Mouse (Mus musculus): Measurements from ENCODE around the gene Nup214. TPM values are rescaled to one million over a fixed set of nuclear protein-coding genes. Genes with fewer than 3 reads are reported as not detected.

Nup214 gene
- polyA plus RNA-seq, 1 experiment from 2014 or later = 55.1 TPM

DNA sequence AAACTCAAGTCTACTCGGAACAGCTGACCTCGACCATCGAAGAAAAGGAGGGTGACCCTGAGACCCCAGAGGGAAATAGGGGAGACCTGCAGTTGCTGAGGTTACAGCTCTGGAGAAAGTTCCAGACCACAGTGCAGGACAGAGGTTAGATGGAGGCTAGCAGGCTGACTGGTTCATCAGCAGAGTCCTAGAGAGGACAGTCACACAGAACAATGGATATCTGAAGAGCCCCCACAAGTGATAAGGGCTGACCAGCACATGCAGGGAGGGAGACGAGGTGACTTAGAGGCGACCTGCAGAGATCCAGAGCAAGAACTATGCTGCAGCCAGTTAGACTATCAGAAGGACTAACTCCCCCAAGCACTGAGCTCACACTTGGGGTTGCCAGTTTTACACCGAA is 85.4 kb downstream of the Nup214 start:
- peaks cover 89% of the 10 kb centered on the region for H3K4me1 ChIP-seq (replicated peaks)
- H3K27me3 ChIP-seq = no peaks in the 10 kb centered on the region
- H3K4me2 ChIP-seq = no peak overlapping the region
- no peak for ATAC-seq (replicated peaks; ENCODE audit: insufficient number of reproducible peaks, insufficient read depth, low FRiP score, low read depth)
- no peaks in the 10 kb centered on the region for H3K36me3 ChIP-seq
- no peak overlapping the region for H3K4me3 ChIP-seq
- no peak overlapping the region; the same call in 1 of the 2 replicates for H3K9ac ChIP-seq
- 50% methylated on average over 6 of the region's 6 CpGs for WGBS
- H3K9me3 ChIP-seq (replicated peaks) = no peaks in the 10 kb centered on the region
- H3K27ac ChIP-seq = no peak overlapping the region

DNA sequence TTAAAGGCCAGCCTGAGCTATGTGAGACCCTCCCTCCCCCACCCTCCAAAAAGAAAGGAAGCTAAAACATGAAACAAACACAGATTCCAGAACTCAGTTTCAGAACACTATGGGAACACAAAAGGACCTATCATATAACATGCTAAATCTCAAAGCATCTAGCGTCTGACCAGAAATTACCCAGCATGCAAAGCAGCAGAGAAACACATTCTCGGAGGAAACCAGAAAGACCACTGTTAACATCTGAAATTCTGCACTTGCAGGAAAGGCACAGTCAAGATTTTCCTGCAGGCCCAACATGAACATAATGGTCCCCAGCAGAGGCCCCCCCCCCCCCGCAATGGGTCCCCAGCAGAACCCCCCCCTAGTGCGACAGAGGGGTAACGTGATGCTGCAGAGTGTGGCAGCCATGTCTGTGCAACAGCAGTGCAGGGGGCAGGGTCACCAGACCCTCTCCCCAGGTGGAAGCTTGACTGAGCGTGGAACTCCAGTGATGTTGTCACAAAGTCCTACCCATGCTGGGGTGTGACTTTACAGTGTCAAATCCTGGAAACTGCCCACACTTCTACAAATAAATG is 86.1 kb downstream of the Nup214 start:
- Histone ChIP-seq H3K9ac (no peak overlapping the region), H3K27ac (peak overlapping the region; percentile 94), H3K4me3 (no peak overlapping the region), H3K4me1 (replicated peaks) (peaks cover 89% of the 10 kb centered on the region), H3K36me3 (no peaks in the 10 kb centered on the region), H3K27me3 (no peaks in the 10 kb centered on the region), H3K9me3 (replicated peaks) (no peaks in the 10 kb centered on the region), H3K4me2 (no peak overlapping the region)
- WGBS = 67% methylated on average over 6 of the region's 6 CpGs
- ATAC-seq (replicated peaks; ENCODE audit: insufficient number of reproducible peaks, insufficient read depth, low FRiP score, low read depth) = no peak

DNA sequence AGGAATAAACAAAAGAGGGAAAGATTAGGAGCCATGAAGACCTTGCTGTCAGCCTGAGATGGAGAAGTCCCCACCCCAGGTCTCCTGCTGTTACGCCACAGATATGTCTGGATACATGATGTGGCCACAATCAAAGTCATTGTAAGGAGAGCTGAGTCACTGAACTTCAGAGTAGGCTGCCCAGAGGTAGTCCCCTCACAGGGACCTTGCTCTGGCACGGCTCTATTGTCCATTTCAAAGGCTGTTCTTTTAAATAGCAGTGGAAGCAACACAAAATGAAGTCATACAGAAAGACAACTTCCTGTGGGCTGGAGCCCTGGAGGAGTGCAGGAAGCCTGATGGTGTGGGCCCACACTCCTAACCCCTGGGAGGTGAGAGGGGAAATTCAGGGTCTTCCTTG is 87.0 kb downstream of the Nup214 start:
- H3K4me2 ChIP-seq = no peak overlapping the region
- no peaks in the 10 kb centered on the region for H3K9me3 ChIP-seq (replicated peaks)
- WGBS = 63% methylated on average over 2 of the region's 2 CpGs
- H3K4me1 ChIP-seq (replicated peaks) = peaks cover 92% of the 10 kb centered on the region
- no peak overlapping the region for H3K9ac ChIP-seq
- H3K36me3 ChIP-seq = no peaks in the 10 kb centered on the region
- no peak for ATAC-seq (replicated peaks; ENCODE audit: insufficient number of reproducible peaks, insufficient read depth, low FRiP score, low read depth)
- H3K27ac ChIP-seq = peak overlapping the region; percentile 94
- no peak overlapping the region for H3K4me3 ChIP-seq
- no peaks in the 10 kb centered on the region for H3K27me3 ChIP-seq

DNA sequence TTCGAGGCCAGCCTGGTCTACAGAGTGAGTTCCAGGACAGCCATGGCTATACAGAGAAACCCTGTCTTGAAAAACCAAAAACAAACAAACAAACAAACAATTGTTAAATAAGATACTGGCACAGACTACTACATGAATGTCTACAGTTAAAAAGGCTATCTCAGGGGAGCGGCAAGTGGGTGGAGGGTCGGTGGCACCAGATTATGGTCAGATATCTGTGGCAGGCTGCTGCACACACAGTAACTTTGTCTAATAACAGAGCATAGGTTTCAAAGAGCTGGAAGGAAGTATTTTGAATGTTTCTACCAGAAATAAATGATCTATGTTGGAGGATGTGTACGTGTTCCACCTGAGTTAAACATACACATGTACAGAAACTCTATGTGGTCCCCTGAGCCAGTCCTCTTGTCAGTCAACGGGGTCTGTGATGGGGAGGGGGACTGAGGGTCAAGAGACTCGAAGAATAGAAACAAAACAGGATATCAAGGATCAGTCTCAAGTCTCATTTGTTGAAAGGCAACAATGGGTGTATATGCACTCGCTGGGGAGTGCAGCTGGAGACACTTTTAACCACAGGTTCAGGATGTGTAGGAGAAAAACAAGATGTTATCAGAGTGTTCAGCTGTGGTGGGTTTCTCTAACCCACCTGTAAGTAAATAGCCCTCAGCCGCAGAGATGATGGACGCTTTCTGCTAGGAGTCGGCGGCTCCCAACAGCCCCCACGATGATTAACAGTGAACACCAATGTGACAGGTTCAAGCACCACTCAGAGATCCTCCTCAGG is 87.7 kb downstream of the Nup214 start:
- no peaks in the 10 kb centered on the region for H3K36me3 ChIP-seq
- H3K27ac ChIP-seq = peak overlapping the region; percentile 94
- no peak overlapping the region for H3K9ac ChIP-seq
- 0 out of 2 replicates have a peak overlapping the region, but pooled peaks have one; percentile 9 for H3K4me2 ChIP-seq
- H3K9me3 ChIP-seq (replicated peaks) = no peaks in the 10 kb centered on the region
- 42% methylated on average over 12 of the region's 12 CpGs for WGBS
- H3K4me3 ChIP-seq = no peak overlapping the region
- no peak for ATAC-seq (replicated peaks; ENCODE audit: insufficient number of reproducible peaks, insufficient read depth, low FRiP score, low read depth)
- peaks cover 93% of the 10 kb centered on the region for H3K4me1 ChIP-seq (replicated peaks)
- no peaks in the 10 kb centered on the region for H3K27me3 ChIP-seq

DNA sequence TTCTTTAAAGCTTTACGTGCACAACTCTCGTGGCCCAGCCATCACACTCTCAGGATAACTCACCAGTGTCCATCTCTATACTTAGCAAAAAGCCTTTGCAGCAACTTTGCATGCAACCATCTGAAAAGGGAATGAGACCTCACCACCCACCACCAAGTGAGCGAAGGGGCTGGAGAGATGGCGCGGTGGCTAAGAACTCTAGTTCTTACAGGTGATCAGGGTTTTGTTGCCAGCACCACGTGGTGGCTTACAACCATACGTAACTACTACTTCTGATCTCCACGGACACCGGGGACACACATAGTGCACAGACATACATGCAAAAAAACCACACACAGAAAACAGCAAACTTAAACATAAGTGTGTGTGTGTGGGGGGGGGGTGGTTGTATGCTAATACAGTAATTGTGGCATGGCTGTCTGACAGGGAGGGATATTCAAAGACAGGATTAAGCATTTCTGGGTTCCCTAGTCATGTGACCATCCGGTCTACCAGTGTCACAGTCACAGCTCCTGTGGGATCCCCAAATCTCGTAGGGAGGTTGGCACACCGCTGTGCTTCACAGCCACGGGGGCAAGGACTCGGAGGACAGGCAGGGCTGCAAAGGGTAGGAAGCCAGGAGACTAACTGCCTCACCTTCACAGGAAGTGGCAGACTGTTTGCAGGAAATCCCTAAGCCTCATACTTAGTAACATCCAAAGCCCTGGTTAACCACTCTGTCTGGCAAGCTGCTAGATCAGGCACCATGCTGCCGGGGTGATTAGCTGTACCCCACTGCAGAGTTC is 88.6 kb downstream of the Nup214 start:
- ATAC-seq (replicated peaks; ENCODE audit: insufficient number of reproducible peaks, insufficient read depth, low FRiP score, low read depth) = no peak
- H3K4me2 ChIP-seq = peak overlapping the region; percentile 37
- no peaks in the 10 kb centered on the region for H3K9me3 ChIP-seq (replicated peaks)
- H3K36me3 ChIP-seq = no peaks in the 10 kb centered on the region; the same call in 1 of the 2 replicates
- WGBS = 76% methylated on average over 15 of the region's 15 CpGs
- H3K27me3 ChIP-seq = no peaks in the 10 kb centered on the region
- no peak overlapping the region for H3K9ac ChIP-seq
- H3K4me3 ChIP-seq = no peak overlapping the region
- H3K27ac ChIP-seq = peak overlapping the region; percentile 94
- peaks cover 93% of the 10 kb centered on the region for H3K4me1 ChIP-seq (replicated peaks)

DNA sequence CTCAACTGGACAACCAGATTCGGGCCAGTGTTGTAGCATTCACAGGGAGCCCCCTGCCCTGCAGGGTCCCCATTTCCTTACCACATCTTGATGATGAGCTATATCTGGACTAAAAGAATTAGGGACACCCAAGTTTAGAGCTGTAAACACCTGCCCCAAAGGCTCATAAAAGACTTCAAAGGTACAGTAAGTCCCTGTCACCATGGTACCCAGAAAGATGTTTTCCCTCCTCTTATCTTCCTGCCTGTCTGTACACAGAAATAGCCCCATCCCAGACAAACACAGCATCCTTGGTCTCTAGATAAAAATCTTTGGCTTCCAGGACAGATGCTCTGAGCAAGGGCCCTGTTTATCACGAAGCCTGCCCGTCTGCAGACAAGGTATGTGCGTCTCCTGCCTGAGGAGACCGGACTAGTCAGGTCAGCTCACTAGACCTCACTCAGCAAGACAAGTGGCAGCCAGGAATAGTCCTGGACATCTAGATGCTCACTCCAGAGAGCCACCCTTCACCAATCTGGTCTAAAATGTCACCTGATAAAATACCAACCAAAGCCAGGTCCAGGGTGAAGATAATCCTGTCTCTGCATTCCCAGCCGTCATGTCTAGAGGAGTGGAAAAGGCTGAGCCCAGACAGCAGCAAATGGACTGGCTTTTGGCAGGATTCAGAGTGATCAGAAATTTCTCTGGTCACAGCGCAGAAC is 89.4 kb downstream of the Nup214 start:
- Histone ChIP-seq H3K4me1 (replicated peaks) (peaks cover 94% of the 10 kb centered on the region), H3K27me3 (no peaks in the 10 kb centered on the region), H3K36me3 (peaks cover 3% of the 10 kb centered on the region; the same call in 1 of the 2 replicates), H3K9me3 (replicated peaks) (no peaks in the 10 kb centered on the region), H3K9ac (peak overlapping the region; percentile 13; the same call in 1 of the 2 replicates), H3K27ac (peak overlapping the region; percentile 94), H3K4me2 (peak overlapping the region; percentile 37), H3K4me3 (no peak overlapping the region)
- ATAC-seq (replicated peaks; ENCODE audit: insufficient number of reproducible peaks, insufficient read depth, low FRiP score, low read depth) = peak; percentile 33
- 41% methylated on average over 7 of the region's 7 CpGs for WGBS

DNA sequence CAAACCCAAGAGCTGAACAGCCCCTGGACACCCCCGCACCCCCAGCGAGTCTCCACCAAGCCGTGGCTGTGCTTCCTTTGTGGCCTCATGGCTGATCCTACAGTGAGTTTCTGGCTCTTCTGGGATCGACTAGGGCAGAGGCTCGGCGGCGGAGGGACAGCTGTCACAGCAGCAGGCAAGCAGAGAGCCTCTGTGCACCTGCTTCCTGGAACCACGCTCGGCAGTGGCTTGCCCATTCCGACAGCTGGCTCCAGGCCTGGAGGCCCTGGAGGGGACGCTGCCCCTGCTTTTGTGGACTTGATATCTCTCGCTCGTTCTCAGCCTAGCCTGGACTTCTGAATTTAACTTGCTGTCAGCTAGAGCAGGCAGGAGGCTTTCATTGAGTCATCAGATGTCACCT is 90.7 kb downstream of the Nup214 start:
- 33% methylated on average over 13 of the region's 13 CpGs for WGBS
- Histone ChIP-seq H3K4me1 (replicated peaks) (peaks cover 90% of the 10 kb centered on the region), H3K9ac (peak overlapping the region; percentile 8; the same call in 1 of the 2 replicates), H3K36me3 (peaks cover 3% of the 10 kb centered on the region; the same call in 1 of the 2 replicates), H3K9me3 (replicated peaks) (no peaks in the 10 kb centered on the region), H3K4me2 (peak overlapping the region; percentile 37), H3K27me3 (no peaks in the 10 kb centered on the region), H3K27ac (peak overlapping the region; percentile 94), H3K4me3 (no peak overlapping the region)
- ATAC-seq (replicated peaks; ENCODE audit: insufficient number of reproducible peaks, insufficient read depth, low FRiP score, low read depth) = peak; percentile 51

DNA sequence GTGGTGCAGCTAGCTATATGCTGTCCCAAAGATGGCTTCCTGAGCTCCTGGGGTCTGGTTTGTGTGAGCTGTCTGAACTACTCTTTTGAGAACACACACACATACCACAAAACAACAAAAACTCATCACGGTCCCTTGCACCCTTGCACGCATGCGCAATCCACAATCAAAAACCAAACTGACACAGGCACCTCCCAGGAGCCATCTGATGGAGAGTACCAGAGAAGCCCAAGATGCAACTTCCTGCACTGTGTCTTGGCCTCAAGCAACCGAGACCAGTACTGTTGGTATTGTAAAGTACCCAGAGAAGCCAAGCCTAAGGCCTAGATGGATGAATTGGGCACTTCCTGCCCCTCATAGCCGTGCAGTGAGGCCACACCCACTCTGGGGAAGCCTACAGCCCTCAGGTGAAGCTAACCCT is 91.1 kb downstream of the Nup214 start:
- Histone ChIP-seq H3K4me1 (replicated peaks) (peaks cover 86% of the 10 kb centered on the region), H3K27ac (peak overlapping the region; percentile 94)
- 45% methylated on average over 5 of the region's 5 CpGs for WGBS

DNA sequence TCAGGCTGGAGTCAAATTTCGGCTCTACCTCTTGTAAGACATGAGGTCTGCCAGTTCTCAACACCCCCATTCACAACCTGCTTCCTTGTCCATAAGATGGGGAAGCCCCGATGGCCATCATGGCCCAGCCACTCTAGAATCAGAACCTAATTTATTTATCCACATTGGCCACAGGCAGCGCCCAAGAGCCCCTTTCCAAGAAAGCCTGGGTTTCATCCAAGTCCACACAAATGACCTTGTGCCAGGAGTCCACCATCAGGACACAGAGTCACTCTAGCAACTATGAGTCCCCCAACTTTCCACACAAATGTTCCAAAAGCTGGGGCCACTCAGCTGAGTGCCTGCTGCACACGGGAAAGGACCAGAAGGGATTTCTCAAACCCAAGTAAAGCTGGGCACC is 91.8 kb downstream of the Nup214 start:
- Histone ChIP-seq H3K9ac (no peak overlapping the region), H3K9me3 (replicated peaks) (no peaks in the 10 kb centered on the region), H3K4me1 (replicated peaks) (peaks cover 79% of the 10 kb centered on the region), H3K36me3 (peaks cover 3% of the 10 kb centered on the region; the same call in 1 of the 2 replicates), H3K27me3 (no peaks in the 10 kb centered on the region), H3K4me3 (no peak overlapping the region), H3K4me2 (no peak overlapping the region), H3K27ac (peak overlapping the region; percentile 94)
- 72% methylated on average over 4 of the region's 4 CpGs for WGBS
- no peak for ATAC-seq (replicated peaks; ENCODE audit: insufficient number of reproducible peaks, insufficient read depth, low FRiP score, low read depth)

More for the DNA sequence above, 91.1 kb downstream of the Nup214 start:
- Histone ChIP-seq H3K4me3 (no peak overlapping the region), H3K36me3 (peaks cover 3% of the 10 kb centered on the region; the same call in 1 of the 2 replicates), H3K27me3 (no peaks in the 10 kb centered on the region), H3K4me2 (no peak overlapping the region), H3K9me3 (replicated peaks) (no peaks in the 10 kb centered on the region), H3K9ac (no peak overlapping the region)
- ATAC-seq (replicated peaks; ENCODE audit: insufficient number of reproducible peaks, insufficient read depth, low FRiP score, low read depth) = no peak

DNA sequence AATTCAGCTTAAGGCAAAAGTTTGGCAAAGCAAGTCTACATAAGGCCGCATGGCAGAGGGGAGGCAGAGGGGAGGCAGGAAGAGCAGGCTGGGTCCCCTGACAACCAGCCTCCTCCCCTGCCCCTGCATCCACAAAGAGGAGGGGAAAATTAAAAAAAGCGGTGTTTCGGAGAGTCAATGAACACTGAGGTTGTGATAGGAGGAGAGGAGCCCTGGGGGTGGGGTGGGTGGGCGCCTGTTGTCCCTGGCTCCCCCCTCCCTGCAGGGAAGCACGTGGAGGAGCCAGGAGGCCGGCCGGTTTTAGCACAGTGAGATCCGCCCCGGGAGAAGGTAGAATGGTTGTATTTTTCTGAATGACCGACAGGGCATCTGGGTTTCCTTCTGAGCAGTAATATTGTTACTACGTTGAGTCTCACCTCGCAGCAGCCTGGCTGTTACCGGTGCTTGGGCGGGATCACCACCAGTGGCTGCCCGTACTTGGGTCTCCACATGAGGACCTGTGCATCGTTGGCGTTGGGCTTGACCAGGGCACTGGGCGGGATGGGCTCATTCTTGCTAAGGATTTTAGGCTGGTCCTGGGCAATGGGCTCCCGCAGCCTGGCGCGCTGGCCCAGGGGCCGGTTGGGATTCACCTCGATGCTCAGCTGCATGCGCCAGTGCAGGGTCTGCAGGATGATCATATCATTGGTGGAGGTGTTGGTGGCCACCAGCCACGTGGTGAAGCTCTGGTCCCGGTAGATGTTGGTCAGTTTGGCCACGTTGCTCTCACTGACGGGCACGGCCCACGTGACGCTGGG is 94.8 kb downstream of the Nup214 start:
- Histone ChIP-seq H3K27me3 (no peaks in the 10 kb centered on the region), H3K4me2 (no peak overlapping the region), H3K4me3 (no peak overlapping the region), H3K9ac (0 out of 2 replicates have a peak overlapping the region, but pooled peaks have one; percentile 4), H3K9me3 (replicated peaks) (no peaks in the 10 kb centered on the region), H3K4me1 (replicated peaks) (peaks cover 55% of the 10 kb centered on the region), H3K36me3 (peaks cover 11% of the 10 kb centered on the region; the same call in 1 of the 2 replicates), H3K27ac (peak overlapping the region; percentile 11; the same call in 1 of the 2 replicates)
- no peak for ATAC-seq (replicated peaks; ENCODE audit: insufficient number of reproducible peaks, insufficient read depth, low FRiP score, low read depth)
- WGBS = 55% methylated on average over 31 of the region's 31 CpGs
